Comparison of ENCODE assay signal across 8 mouse cellular contexts in genomic region chr8:66696970-66697843, GRCm38 (mm10). TPM values are rescaled to one million over a fixed set of nuclear protein-coding genes. Genes with fewer than 3 reads are reported as not detected.
DNase-seq lines count a peak whose midpoint lies in the region; ATAC-seq lines count a peak whose summit lies in the region.

TSS of gene Npy1r (plus strand) at chr8:66697192.

- no peak within 1 kb of the TSS for H3K27ac ChIP-seq in embryonic facial prominence, embryonic 13.5 days
- H3K27ac ChIP-seq in heart, embryonic 15.5 days, result no peak within 1 kb of the TSS
- no peak within 1 kb of the TSS for H3K27ac ChIP-seq in liver, embryonic 11.5 days (ENCODE audit: low read depth, low read length)
- H3K27ac ChIP-seq in neural tube, embryonic 14.5 days (ENCODE audit: low read depth, low read length), result no peak within 1 kb of the TSS

- peaks cover 54% of the 10 kb centered on the region for H3K27me3 ChIP-seq in embryonic facial prominence, embryonic 13.5 days
- H3K27me3 ChIP-seq in heart, embryonic 15.5 days, result peaks cover 20% of the 10 kb centered on the region
- peaks cover 22% of the 10 kb centered on the region for H3K27me3 ChIP-seq in liver, embryonic 11.5 days (replicated peaks; ENCODE audit: control insufficient read depth, insufficient read depth, low read length)
- H3K27me3 ChIP-seq in neural tube, embryonic 14.5 days (ENCODE audit: control insufficient read depth, insufficient read depth, low read length), result no peaks in the 10 kb centered on the region

- peak within 1 kb of the TSS; percentile 42 for H3K4me3 ChIP-seq in embryonic facial prominence, embryonic 13.5 days
- H3K4me3 ChIP-seq in heart, embryonic 15.5 days, result peak within 1 kb of the TSS; percentile 55
- H3K4me3 ChIP-seq in liver, embryonic 11.5 days (ENCODE audit: low read depth, low read length), result peak within 1 kb of the TSS; percentile 31
- peak within 1 kb of the TSS; percentile 42 for H3K4me3 ChIP-seq in neural tube, embryonic 14.5 days (ENCODE audit: low read depth, low read length)

- no peaks in the 10 kb centered on the region for H3K36me3 ChIP-seq in embryonic facial prominence, embryonic 13.5 days
- H3K36me3 ChIP-seq in heart, embryonic 15.5 days, result no peaks in the 10 kb centered on the region
- H3K36me3 ChIP-seq in liver, embryonic 11.5 days (ENCODE audit: control insufficient read depth, insufficient read depth, low read length), result no peaks in the 10 kb centered on the region
- H3K36me3 ChIP-seq in neural tube, embryonic 14.5 days (ENCODE audit: control insufficient read depth, insufficient read depth, low read length), result no peaks in the 10 kb centered on the region

- peak within 1 kb of the TSS; percentile 55 for H3K9ac ChIP-seq in embryonic facial prominence, embryonic 13.5 days
- peak within 1 kb of the TSS; percentile 47; the same call in 1 of the 2 replicates for H3K9ac ChIP-seq in heart, embryonic 15.5 days
- H3K9ac ChIP-seq in liver, embryonic 11.5 days (ENCODE audit: low read depth, low read length), result no peak within 1 kb of the TSS
- H3K9ac ChIP-seq in neural tube, embryonic 14.5 days (replicated peaks; ENCODE audit: low read depth, low read length), result peak within 1 kb of the TSS; percentile 47; the same call in 1 of the 2 replicates

- peak; percentile 50; the same call in 1 of the 2 replicates for ATAC-seq in cerebellum, adult (ENCODE audit: insufficient number of reproducible peaks, low FRiP score, low TSS enrichment)
- ATAC-seq in embryonic facial prominence, embryonic 13.5 days (ENCODE audit: insufficient number of reproducible peaks, insufficient read depth, low FRiP score, low TSS enrichment, low read depth), result no peak
- 0 out of 2 replicates have a peak, but pooled peaks have one; percentile 47 for ATAC-seq in heart, embryonic 15.5 days (replicated peaks; ENCODE audit: insufficient number of reproducible peaks, insufficient read depth, low FRiP score, low read depth)
- no peak for ATAC-seq in liver, embryonic 11.5 days (replicated peaks; ENCODE audit: low FRiP score)
- ATAC-seq in neural tube, embryonic 14.5 days (ENCODE audit: low read depth), result peak; percentile 75

- H3K4me2 ChIP-seq in embryonic facial prominence, embryonic 13.5 days, result peak within 1 kb of the TSS; percentile 73
- H3K4me2 ChIP-seq in heart, embryonic 15.5 days, result peak within 1 kb of the TSS; percentile 88
- peak within 1 kb of the TSS; percentile 56 for H3K4me2 ChIP-seq in liver, embryonic 11.5 days
- H3K4me2 ChIP-seq in neural tube, embryonic 14.5 days (ENCODE audit: low read depth, low read length), result peak within 1 kb of the TSS; percentile 66

- no peaks in the 10 kb centered on the region for H3K9me3 ChIP-seq in embryonic facial prominence, embryonic 13.5 days
- H3K9me3 ChIP-seq in heart, embryonic 15.5 days (replicated peaks), result no peaks in the 10 kb centered on the region
- no peaks in the 10 kb centered on the region for H3K9me3 ChIP-seq in liver, embryonic 11.5 days (ENCODE audit: control insufficient read depth, low read length)
- H3K9me3 ChIP-seq in neural tube, embryonic 14.5 days (ENCODE audit: control insufficient read depth, low read length), result no peaks in the 10 kb centered on the region

- WGBS in embryonic facial prominence, embryonic 13.5 days, result 1% methylated on average over 30 of the region's 30 CpGs
- 2% methylated on average over 30 of the region's 30 CpGs for WGBS in heart, embryonic 15.5 days
- 4% methylated on average over 30 of the region's 30 CpGs for WGBS in liver, embryonic 11.5 days
- WGBS in neural tube, embryonic 14.5 days, result under 1% methylated on average over 30 of the region's 30 CpGs

- DNase-seq in cerebellum, adult 8-10 months, result no peak
- DNase-seq in kidney, postnatal 10 days, result peak; percentile 57
- no peak for DNase-seq in liver, embryonic 11.5 days (ENCODE audit: low spot score)
- DNase-seq in MN1 (ENCODE audit: low spot score), result no peak

- no peaks in the 10 kb centered on the region for H3K4me1 ChIP-seq in embryonic facial prominence, embryonic 13.5 days
- H3K4me1 ChIP-seq in heart, embryonic 15.5 days (replicated peaks), result peaks cover 10% of the 10 kb centered on the region; the same call in 1 of the 2 replicates
- H3K4me1 ChIP-seq in liver, embryonic 11.5 days (replicated peaks; ENCODE audit: control insufficient read depth, insufficient read depth, low read length), result no peaks in the 10 kb centered on the region
- H3K4me1 ChIP-seq in neural tube, embryonic 14.5 days (ENCODE audit: control insufficient read depth, insufficient read depth, low read length), result 0 out of 2 replicates have a peak, but pooled peaks cover 6% of the 10 kb centered on the region

RNA-seq across cellular contexts. Expression of gene Npy1r, which starts in this region (rescaled TPM):
- polyA plus RNA-seq in embryonic facial prominence, embryonic 13.5 days (2015; fragmentation: Nextera tagmentation; extraction: Ambion mirVana), result 2.1 and 2.4 TPM in 2 replicates
- 2.4 and 3.2 TPM in 2 replicates for polyA plus RNA-seq in heart, embryonic 15.5 days (2015; fragmentation: Nextera tagmentation; extraction: Ambion mirVana)
- 0.51 and 0.78 TPM in 2 replicates for polyA plus RNA-seq in liver, embryonic 11.5 days (2014; fragmentation: Nextera tagmentation; extraction: Ambion mirVana)
- polyA plus RNA-seq in neural tube, embryonic 14.5 days (2014; fragmentation: Nextera tagmentation; extraction: Ambion mirVana), result 15.3 and 16.1 TPM in 2 replicates

Comparison
In these comparisons a context has a peak if more than half of its experiments do, and no peak if none do; other contexts are left out.
1. ATAC-seq: peak in cerebellum, adult (single experiment), heart, embryonic 15.5 days (single experiment) and neural tube, embryonic 14.5 days (single experiment); none in embryonic facial prominence, embryonic 13.5 days (single experiment) and liver, embryonic 11.5 days (single experiment).
2. Peak in every context shown above with its lines, with median percentiles within 50 percentile points of each other: H3K4me2 ChIP-seq and H3K4me3 ChIP-seq.